Mouse (Mus musculus) midbrain, embryonic 13.5 days (tissue): ENCODE results near the gene Pcbp1. TPM values are rescaled to one million over a fixed set of nuclear protein-coding genes. Genes with fewer than 3 reads are reported as not detected.
A peak's percentile ranks its signal among the peaks of the same experiment; 100 is the strongest.

Experiments
- ATAC-seq: fragments of 200-750 bp; cut with Nextera tagmentation; 2 replicates; pipeline ENCODE4 v1.8.0; 2017; ENCODE audit warnings: mild to moderate bottlenecking, moderate TSS enrichment, moderate library complexity
- H3K27ac ChIP-seq: fragments of 300-500 bp; sonication (generic); 2 replicates; pipeline ENCODE4 v1.5.1; 2015; ENCODE audit warnings: inconsistent platforms, mild to moderate bottlenecking, moderate library complexity
- H3K27me3 ChIP-seq: fragments of 300-500 bp; sonication (generic); 2 replicates; pipeline ENCODE4 v1.6.1; 2015; ENCODE audit warnings: mild to moderate bottlenecking, inconsistent platforms
- H3K36me3 ChIP-seq: fragments of 300-500 bp; sonication (generic); 2 replicates; pipeline ENCODE4 v1.6.1; 2015; ENCODE audit warnings: mild to moderate bottlenecking, inconsistent platforms
- H3K4me1 ChIP-seq: fragments of 300-500 bp; sonication (generic); replicated peaks from 2 replicates; pipeline ENCODE4 v1.6.1; 2015; ENCODE audit warnings: inconsistent platforms
- H3K4me2 ChIP-seq: fragments of 300-500 bp; sonication (generic); replicated peaks from 2 replicates; pipeline ENCODE4 v1.6.1; 2015; ENCODE audit warnings: moderate library complexity, mild to moderate bottlenecking, inconsistent platforms
- H3K4me3 ChIP-seq: fragments of 300-500 bp; sonication (generic); replicated peaks from 2 replicates; pipeline ENCODE4 v1.5.1; 2015; ENCODE audit warnings: mild to moderate bottlenecking, inconsistent platforms
- H3K9ac ChIP-seq: fragments of 300-500 bp; sonication (generic); replicated peaks from 2 replicates; pipeline ENCODE4 v1.6.1; 2015; ENCODE audit warnings: mild to moderate bottlenecking, inconsistent platforms
- H3K9me3 ChIP-seq: fragments of 300-500 bp; sonication (generic); 2 replicates; pipeline ENCODE4 v1.6.1; 2016; ENCODE audit warnings: mild to moderate bottlenecking, inconsistent platforms
- WGBS: fragments of 180-500 bp; shearing (Covaris S2); methylation state at CpG from one replicate; pipeline ENCODE4 v1.1.7; 2015; 5-methylcytosine and 5-hydroxymethylcytosine counted together
- polyA plus RNA-seq: library from polyadenylated mRNA; unstranded; fragments of >200 nt; fragmentation: Nextera tagmentation; extraction: Ambion mirVana; gene quantifications from 2 replicates; pipeline ENCODE4 v1.2.1, GENCODE M21; 2015

Pcbp1 gene
- polyA plus RNA-seq, 1 experiment from 2014 or later = 342 TPM

- 83% methylated on average over 5 of the region's 5 CpGs for WGBS
- H3K27ac ChIP-seq = no peak overlapping the region
- H3K36me3 ChIP-seq = peaks cover 22% of the 10 kb centered on the region
- peak overlapping the region; percentile 98; the same call in 1 of the 2 replicates for H3K9ac ChIP-seq
- H3K4me3 ChIP-seq = peak overlapping the region; percentile 91
- ATAC-seq = no peak
- H3K4me1 ChIP-seq = peaks cover 19% of the 10 kb centered on the region
- peak overlapping the region; percentile 95 for H3K4me2 ChIP-seq
- H3K27me3 ChIP-seq = no peaks in the 10 kb centered on the region
- no peaks in the 10 kb centered on the region for H3K9me3 ChIP-seq
These were observed 3.9 kb downstream of the Pcbp1 start for GRCm38 (mm10) chr6:86522001-86522911.

- Histone ChIP-seq H3K4me2 (no peak overlapping the region), H3K36me3 (peaks cover 22% of the 10 kb centered on the region), H3K9me3 (no peaks in the 10 kb centered on the region), H3K4me1 (peaks cover 19% of the 10 kb centered on the region), H3K9ac (no peak overlapping the region), H3K4me3 (no peak overlapping the region), H3K27ac (no peak overlapping the region), H3K27me3 (no peaks in the 10 kb centered on the region)
- 85% methylated on average over 3 of the region's 3 CpGs for WGBS
- ATAC-seq = no peak
These were observed 6.3 kb downstream of the Pcbp1 start for GRCm38 (mm10) chr6:86519767-86520345.

GRCm38 (mm10) chr6:86516021-86516420, 10.1 kb downstream of the Pcbp1 start:
- Histone ChIP-seq H3K27me3 (no peaks in the 10 kb centered on the region), H3K36me3 (peaks cover 3% of the 10 kb centered on the region), H3K4me1 (no peaks in the 10 kb centered on the region), H3K9ac (no peak overlapping the region), H3K4me2 (no peak overlapping the region), H3K27ac (no peak overlapping the region), H3K4me3 (no peak overlapping the region), H3K9me3 (no peaks in the 10 kb centered on the region)
- 71% methylated on average over 1 of the region's 1 CpGs for WGBS
- ATAC-seq = no peak

GRCm38 (mm10) chr6:86513296-86513695, 12.8 kb downstream of the Pcbp1 start:
- WGBS = 95% methylated on average over 4 of the region's 4 CpGs
- ATAC-seq = no peak
- no peaks in the 10 kb centered on the region for H3K27me3 ChIP-seq

GRCm38 (mm10) chr6:86510979-86511378, 15.1 kb downstream of the Pcbp1 start:
- no peaks in the 10 kb centered on the region for H3K9me3 ChIP-seq
- no peaks in the 10 kb centered on the region for H3K4me1 ChIP-seq
- no peaks in the 10 kb centered on the region for H3K36me3 ChIP-seq
- H3K4me3 ChIP-seq = no peak overlapping the region
- no peak overlapping the region for H3K9ac ChIP-seq
- H3K27me3 ChIP-seq = no peaks in the 10 kb centered on the region
- ATAC-seq = no peak
- H3K27ac ChIP-seq = no peak overlapping the region
- no peak overlapping the region for H3K4me2 ChIP-seq
- 92% methylated on average over 4 of the region's 4 CpGs for WGBS

More at GRCm38 (mm10) chr6:86513296-86513695, 12.8 kb downstream of the Pcbp1 start:
- Histone ChIP-seq H3K4me3 (no peak overlapping the region), H3K4me1 (no peaks in the 10 kb centered on the region), H3K9me3 (no peaks in the 10 kb centered on the region), H3K4me2 (no peak overlapping the region), H3K27ac (no peak overlapping the region), H3K36me3 (no peaks in the 10 kb centered on the region), H3K9ac (no peak overlapping the region)

GRCm38 (mm10) chr6:86509866-86510200, 16.3 kb downstream of the Pcbp1 start:
- Histone ChIP-seq H3K4me3 (no peak overlapping the region), H3K9me3 (no peaks in the 10 kb centered on the region), H3K27me3 (no peaks in the 10 kb centered on the region), H3K36me3 (no peaks in the 10 kb centered on the region), H3K27ac (no peak overlapping the region), H3K9ac (no peak overlapping the region), H3K4me1 (no peaks in the 10 kb centered on the region), H3K4me2 (no peak overlapping the region)
- ATAC-seq = no peak
- WGBS = 66% methylated on average over 3 of the region's 3 CpGs

- no peaks in the 10 kb centered on the region for H3K4me1 ChIP-seq
- no peak overlapping the region for H3K4me3 ChIP-seq
- WGBS = 87% methylated on average over 4 of the region's 4 CpGs
- H3K9ac ChIP-seq = no peak overlapping the region
- H3K27me3 ChIP-seq = no peaks in the 10 kb centered on the region
- H3K36me3 ChIP-seq = no peaks in the 10 kb centered on the region
- no peak for ATAC-seq
- no peak overlapping the region for H3K4me2 ChIP-seq
- H3K27ac ChIP-seq = no peak overlapping the region
- H3K9me3 ChIP-seq = no peaks in the 10 kb centered on the region
These were observed 16.8 kb downstream of the Pcbp1 start for GRCm38 (mm10) chr6:86509194-86509865.

GRCm38 (mm10) chr6:86508736-86509135, 17.4 kb downstream of the Pcbp1 start:
- Histone ChIP-seq H3K9ac (no peak overlapping the region), H3K4me3 (no peak overlapping the region), H3K36me3 (no peaks in the 10 kb centered on the region), H3K9me3 (no peaks in the 10 kb centered on the region), H3K27ac (no peak overlapping the region), H3K27me3 (no peaks in the 10 kb centered on the region), H3K4me2 (no peak overlapping the region), H3K4me1 (no peaks in the 10 kb centered on the region)
- ATAC-seq = no peak
- 81% methylated on average over 3 of the region's 3 CpGs for WGBS

GRCm38 (mm10) chr6:86507116-86507515, 19.0 kb downstream of the Pcbp1 start:
- Histone ChIP-seq H3K4me2 (no peak overlapping the region), H3K9me3 (no peaks in the 10 kb centered on the region), H3K9ac (no peak overlapping the region), H3K27me3 (no peaks in the 10 kb centered on the region), H3K4me3 (no peak overlapping the region), H3K4me1 (no peaks in the 10 kb centered on the region), H3K27ac (no peak overlapping the region), H3K36me3 (no peaks in the 10 kb centered on the region)
- ATAC-seq = no peak

GRCm38 (mm10) chr6:86506309-86506708, 19.8 kb downstream of the Pcbp1 start:
- H3K4me3 ChIP-seq = no peak overlapping the region
- no peaks in the 10 kb centered on the region for H3K9me3 ChIP-seq
- H3K9ac ChIP-seq = no peak overlapping the region
- H3K27ac ChIP-seq = no peak overlapping the region
- H3K4me2 ChIP-seq = no peak overlapping the region
- 82% methylated on average over 3 of the region's 3 CpGs for WGBS
- H3K4me1 ChIP-seq = no peaks in the 10 kb centered on the region
- no peak for ATAC-seq
- H3K27me3 ChIP-seq = no peaks in the 10 kb centered on the region
- no peaks in the 10 kb centered on the region for H3K36me3 ChIP-seq

- no peak for ATAC-seq
- H3K9me3 ChIP-seq = no peaks in the 10 kb centered on the region
- 72% methylated on average over 7 of the region's 7 CpGs for WGBS
- no peaks in the 10 kb centered on the region for H3K27me3 ChIP-seq
- H3K4me2 ChIP-seq = no peak overlapping the region
- H3K4me1 ChIP-seq = no peaks in the 10 kb centered on the region
- no peak overlapping the region for H3K4me3 ChIP-seq
- H3K9ac ChIP-seq = no peak overlapping the region
- no peak overlapping the region for H3K27ac ChIP-seq
- H3K36me3 ChIP-seq = no peaks in the 10 kb centered on the region
These were observed 20.4 kb downstream of the Pcbp1 start for GRCm38 (mm10) chr6:86505671-86506070.

GRCm38 (mm10) chr6:86503513-86503912, 22.6 kb downstream of the Pcbp1 start:
- no peak overlapping the region for H3K9ac ChIP-seq
- H3K36me3 ChIP-seq = no peaks in the 10 kb centered on the region
- H3K4me1 ChIP-seq = no peaks in the 10 kb centered on the region
- H3K4me2 ChIP-seq = no peak overlapping the region
- no peaks in the 10 kb centered on the region for H3K27me3 ChIP-seq
- no peaks in the 10 kb centered on the region for H3K9me3 ChIP-seq
- ATAC-seq = no peak
- no peak overlapping the region for H3K27ac ChIP-seq
- 83% methylated on average over 4 of the region's 4 CpGs for WGBS
- no peak overlapping the region for H3K4me3 ChIP-seq
